Mouse (Mus musculus) heart, postnatal 0 days (tissue): ENCODE measurements around the gene Pcbp3.

Experiments used
- CTCF ChIP-seq: IDR thresholded peaks from 2 replicates; pipeline ENCODE4 v1.5.1; 2016; ENCODE audit warnings: antibody characterized with exemption, control low read depth, low read depth
- EP300 ChIP-seq: IDR thresholded peaks from 2 replicates; pipeline ENCODE4 v1.6.1; 2016; ENCODE audit warnings: antibody characterized with exemption, low read depth

DNA sequence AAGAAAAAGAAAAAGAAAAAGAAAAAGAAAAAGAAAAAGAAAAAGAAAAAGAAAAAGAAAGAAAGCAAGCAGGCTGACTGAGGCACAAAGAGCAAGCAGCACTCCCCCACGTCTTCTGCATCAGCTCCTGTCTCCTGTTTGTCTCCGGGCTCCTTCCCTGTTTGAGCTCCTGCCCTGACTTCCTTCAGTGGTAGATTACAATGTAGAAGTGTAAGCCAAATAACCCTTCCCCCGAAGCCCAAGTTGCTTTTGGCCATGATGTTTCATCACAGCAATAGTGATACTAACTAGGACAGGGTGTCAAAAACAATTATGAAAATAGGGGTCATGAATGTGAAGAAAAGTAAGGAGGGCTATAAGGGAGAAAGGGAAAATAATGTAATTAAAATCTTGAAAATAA, 43.6 kb downstream of the Pcbp3 start:
- TF ChIP-seq CTCF (no peak), EP300 (no peak)
